Mouse (Mus musculus) neutrophil, adult 65 days (primary cell): ENCODE measurements around the gene Mmd2. TPM values are rescaled to one million over a fixed set of nuclear protein-coding genes. Genes with fewer than 3 reads are reported as not detected.

Experiments used
- total RNA-seq: library from RNA; stranded (reverse); gene quantifications from 2 replicates; pipeline ENCODE4 v1.2.4, GENCODE M21; 2023

The Mmd2 gene
- total RNA-seq, result not detected in 2 replicates

GRCm38 (mm10) chr5:142608259-142608988, at the start of gene Mmd2:
Mmd2 (minus strand) TSS chr5:142608800.

GRCm38 (mm10) chr5:142627398-142627797, 18.8 kb upstream of the Mmd2 start, which contains the start of gene Wipi2:
Wipi2 (plus strand) TSS chr5:142627698.

GRCm38 (mm10) chr5:142550706-142551652, 57.6 kb downstream of the Mmd2 start, which contains the start of gene Radil:
Radil (minus strand) TSS chr5:142551098.

GRCm38 (mm10) chr5:142529915-142530314, 78.7 kb downstream of the Mmd2 start, which contains the start of gene Papolb:
Papolb (minus strand) TSS chr5:142530076.

Other genes with a start within 250 kb of the Mmd2 start
- gene Foxk1, start 207.3 kb downstream of the Mmd2 start, total RNA-seq, result 30.1 and 41.2 TPM in 2 replicates
- gene Ap5z1, start 144.9 kb downstream of the Mmd2 start, total RNA-seq, result 23.5 and 33.4 TPM in 2 replicates
- not detected in 2 replicates for gene Papolb, start 78.7 kb downstream of the Mmd2 start, total RNA-seq
- not detected in 2 replicates for gene Radil, start 57.7 kb downstream of the Mmd2 start, total RNA-seq
- gene Wipi2, start 18.9 kb upstream of the Mmd2 start, total RNA-seq, result 55.4 and 65.2 TPM in 2 replicates
- 0.43 and 0.85 TPM in 2 replicates for gene Slc29a4, start 83.7 kb upstream of the Mmd2 start, total RNA-seq
- gene Tnrc18, start 208.9 kb upstream of the Mmd2 start, total RNA-seq, result 166 and 238 TPM in 2 replicates